Mouse (Mus musculus): Measurements from ENCODE around the gene Acox3.
"Not testable (repeated sequence)": the region's sequence is repeated elsewhere in the genome, so short reads cannot be mapped to it uniquely, and the experiment has no call there.

Acox3 gene

DNA sequence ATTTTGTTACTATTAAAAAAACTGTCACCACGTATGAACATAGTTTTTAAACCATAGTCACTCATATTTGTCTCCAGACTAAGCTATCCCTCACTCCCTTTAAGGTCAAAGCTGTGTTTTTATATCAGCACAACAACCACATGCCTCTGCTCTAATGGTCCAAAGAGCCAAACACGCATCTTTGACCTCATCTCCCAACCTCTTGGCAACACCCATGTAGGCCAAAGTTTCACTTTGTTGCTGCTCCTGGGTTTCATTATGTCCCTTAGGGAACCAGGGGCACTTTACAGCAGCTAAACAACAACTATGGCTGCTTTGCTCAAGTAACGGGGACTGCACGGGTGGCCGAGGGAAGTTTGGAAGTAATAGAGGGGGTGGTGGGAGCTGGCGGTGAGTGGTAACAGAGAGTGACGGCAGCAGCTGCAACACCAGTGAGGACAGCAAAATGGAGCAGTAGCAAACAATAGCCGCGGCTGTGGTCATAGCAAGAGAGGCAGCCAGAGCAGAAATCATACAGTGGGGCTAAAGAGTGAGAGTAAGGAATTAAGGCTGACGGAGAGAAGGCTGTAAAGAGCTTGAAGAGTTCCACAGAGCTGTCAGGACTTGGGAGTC is 6.3 kb upstream of the Acox3 start:
- DNase-seq (ENCODE audit: low read depth): no peak

DNA sequence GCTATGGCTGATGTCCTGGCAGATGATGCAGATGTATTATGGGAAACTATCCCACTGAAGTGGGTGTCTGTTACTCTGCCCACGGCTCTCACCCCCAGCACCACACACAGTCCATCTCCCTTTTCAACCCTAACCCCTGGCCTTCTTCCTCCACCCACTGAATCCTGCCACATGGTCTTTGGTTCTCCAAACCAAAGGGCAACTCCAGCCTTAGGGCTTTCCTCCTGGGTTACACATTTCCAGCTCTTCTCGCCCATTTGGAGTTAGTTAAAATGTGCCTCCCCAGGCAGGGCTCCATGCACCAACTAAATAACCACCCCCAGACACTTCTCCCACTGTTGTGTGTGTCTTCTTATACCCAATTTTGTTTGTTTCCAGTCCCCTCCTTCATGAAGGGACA is 4.4 kb upstream of the Acox3 start:
- no peak for DNase-seq (ENCODE audit: low read depth)

DNA sequence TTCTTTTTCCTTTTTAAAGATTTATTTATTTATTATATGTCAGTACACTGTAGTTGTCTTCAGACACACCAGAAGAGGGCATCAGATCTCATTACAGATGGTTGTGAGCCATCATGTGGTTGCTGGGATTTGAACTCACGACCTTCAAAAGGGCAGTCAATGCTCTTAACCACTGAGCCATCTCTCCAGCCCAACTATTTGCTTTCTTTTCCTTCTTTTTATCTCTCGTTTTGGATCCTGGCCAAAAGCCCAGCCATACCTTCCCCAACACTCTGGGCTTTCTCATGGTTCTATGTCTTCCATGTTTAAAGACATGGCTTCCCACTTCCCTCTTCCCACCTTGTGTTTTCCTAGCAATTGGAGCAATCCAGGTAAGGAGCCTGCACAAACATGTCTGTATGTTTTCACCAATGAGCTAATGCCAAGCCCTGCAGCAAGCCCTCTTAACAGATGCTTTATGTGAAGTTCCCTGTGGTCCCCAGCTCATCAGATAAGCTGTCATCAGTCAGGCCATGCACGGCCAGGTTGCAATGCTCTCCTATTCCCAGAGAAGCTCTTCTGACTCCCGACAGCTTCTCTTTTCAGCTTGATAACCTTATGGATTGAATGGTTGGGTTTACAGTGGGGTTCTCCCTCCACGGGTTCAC is 3.5 kb upstream of the Acox3 start:
- no peak for DNase-seq (ENCODE audit: low read depth)

DNA sequence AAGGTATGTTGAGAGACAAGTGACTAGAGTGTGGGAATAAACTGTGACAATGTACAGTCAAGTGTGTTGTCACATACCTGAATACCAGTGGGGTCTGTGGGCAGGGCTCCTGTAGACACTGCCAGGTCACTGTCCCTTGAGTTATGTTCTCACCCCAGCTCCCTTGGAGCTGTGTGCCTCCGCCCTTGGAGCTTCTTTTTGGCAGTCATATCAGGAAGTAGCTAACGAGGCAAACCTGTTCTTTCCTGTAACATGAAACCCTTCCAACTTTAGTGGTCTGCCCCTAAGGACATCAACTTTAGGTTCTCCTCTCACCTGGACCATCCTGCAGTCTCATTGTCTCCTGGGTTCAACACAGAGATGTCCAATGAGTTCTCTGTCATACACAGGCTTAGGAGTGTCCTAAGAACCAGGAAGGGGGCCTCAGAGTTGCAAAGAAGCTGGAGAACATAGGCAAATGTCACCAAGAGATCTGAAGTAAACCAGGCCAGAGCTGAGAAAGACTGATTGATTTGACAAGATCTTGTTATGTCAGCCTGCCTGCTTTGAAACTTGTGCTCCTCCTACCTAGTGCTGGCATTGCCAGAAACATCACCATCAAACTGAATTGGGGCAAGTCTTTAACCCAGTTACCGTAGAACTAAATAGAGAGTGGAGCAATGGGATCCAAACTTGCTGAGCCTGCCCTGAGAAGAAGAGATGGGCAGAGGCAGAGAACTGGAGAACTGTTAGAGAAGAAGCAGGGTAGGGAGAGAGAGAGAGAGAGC is 2.5 kb upstream of the Acox3 start:
- DNase-seq (ENCODE audit: low read depth): no peak

DNA sequence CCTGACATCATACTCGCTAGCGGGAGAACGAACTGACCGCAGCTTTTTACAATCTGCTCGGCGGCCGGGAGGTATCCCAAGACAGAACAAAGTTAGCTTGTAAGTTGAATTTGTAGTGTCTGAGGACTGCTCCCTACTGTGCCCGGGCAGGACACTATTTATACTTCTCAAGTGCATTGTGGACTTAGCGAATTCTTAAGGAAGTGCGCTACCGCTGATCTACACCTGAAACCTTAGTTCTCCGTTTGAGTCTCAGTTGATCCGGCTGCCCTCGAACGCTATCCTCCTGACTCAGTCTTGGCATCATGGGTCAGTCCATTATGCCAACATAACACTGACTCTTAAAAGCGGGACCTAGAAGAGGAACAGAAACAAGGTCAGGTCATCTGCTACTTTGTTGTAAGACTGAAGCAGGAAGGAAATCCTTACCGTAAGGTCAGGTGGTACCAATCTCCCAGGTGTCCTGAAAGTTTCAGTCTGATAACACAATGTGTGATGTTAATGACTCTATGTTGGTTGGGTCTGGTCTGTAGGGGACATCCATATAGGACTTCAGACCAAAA is 462 bp downstream of the Acox3 start:
- no peak for DNase-seq (ENCODE audit: low read depth)

DNA sequence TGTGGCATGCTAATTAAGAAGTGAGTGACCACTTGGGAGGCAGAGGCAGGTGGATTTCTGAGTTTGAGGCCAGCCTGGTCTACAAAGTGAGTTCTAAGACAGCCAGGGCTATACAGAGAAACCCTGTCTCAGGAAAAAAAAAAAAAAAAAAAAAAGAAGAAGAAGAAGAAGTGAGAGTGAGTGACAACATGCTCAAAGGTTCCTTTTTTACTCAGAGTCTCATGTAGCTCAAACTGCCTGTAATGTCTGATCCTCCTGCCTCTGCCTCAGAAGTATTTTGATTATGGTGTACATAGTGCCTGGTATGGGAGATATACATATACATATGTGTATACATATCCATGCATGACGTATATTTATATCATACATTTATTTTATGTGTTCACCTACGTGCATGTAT is 1.4 kb downstream of the Acox3 start:
- DNase-seq (ENCODE audit: low read depth): not testable (repeated sequence)

DNA sequence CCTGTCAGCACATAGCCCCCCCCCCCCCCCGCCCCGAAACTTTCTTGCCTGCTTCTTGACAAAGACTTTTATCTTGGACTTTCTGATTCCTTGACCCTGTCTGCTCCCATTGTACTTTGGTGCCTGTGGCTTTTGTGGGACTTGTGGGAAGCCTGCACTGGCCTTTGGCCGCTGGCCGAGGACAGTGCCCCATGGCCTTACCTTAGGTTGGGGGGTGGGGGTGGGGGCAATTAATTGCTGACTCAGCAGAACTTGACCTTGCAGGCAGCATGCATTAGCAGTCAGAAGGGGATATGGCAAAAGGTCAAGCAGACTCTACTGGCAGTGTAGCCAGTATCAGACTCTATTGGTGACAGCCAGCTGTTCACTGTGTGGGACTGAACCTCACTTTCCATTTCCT is 8.7 kb downstream of the Acox3 start:
- DNase-seq (ENCODE audit: low read depth): no peak

DNA sequence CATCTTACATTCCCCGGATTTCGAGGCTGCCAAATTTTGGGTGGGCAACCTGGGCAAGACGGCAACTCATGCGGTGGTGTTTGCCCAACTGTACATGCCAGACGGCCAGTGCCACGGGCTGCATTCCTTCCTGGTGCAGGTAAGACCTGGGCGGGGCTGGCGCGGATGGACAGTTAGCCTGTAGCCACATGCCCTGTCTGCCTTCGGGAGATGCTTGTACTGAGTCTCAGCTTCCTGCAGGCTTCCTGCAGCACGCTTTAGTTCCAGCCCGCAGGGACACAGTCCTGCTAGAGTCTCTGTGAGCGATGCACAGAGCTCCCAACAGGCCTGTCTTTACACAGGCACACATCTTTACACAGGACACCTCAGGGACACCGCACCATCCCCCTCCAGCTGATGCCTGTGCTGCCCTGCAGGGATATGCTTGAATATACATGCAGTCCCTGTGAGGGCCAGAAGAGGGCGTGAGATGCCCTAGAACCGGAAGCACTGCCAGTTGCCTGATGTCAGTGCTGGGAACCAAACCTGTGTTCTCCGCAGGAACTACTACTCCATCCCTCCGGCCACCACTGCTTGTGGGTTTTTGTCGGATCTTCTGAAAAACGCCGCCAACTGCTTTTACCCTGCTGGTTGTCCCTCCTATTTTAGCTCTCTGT is 9.4 kb downstream of the Acox3 start:
- peak; percentile 42 for DNase-seq (ENCODE audit: low read depth)

DNA sequence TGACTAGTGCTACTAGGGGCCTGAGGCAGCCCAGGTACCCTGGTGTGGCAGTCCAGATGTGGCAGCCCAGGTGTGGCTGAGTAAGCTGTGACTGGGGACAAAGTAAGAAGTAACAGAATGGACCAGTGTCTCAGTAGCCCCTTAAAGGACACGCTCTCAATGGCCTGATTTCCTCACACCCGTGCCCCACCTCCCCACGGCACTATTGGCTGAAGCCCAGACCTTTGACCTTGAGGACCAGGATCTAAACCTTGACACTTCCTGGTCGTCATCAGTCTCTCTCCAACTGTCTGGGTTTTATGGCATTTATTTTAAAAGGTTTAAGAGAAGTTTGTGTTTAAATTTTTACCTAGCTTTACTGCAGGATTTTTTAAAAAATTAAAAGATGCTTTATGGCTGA is 10.0 kb downstream of the Acox3 start:
- no peak for DNase-seq (ENCODE audit: low read depth)

DNA sequence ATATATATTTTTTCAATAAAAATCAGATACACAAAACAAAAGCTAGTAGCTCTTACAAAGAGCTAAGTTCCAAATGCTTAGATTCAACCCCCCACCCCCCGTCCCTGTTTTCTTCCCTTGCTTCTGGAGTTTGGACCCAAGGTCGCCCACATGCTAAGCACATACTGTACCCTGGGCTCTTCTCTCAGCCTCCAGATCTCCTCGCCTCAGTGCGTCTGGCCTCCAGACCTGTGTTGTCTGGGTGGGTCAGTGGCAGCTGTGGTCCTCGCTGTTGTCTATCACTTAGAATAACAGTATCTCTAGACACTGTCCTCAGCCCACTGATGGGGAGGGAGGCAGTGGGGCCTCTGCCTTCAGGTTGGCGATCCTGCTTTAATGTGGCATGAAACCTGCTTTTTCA is 10.4 kb downstream of the Acox3 start:
- DNase-seq (ENCODE audit: low read depth): no peak

DNA sequence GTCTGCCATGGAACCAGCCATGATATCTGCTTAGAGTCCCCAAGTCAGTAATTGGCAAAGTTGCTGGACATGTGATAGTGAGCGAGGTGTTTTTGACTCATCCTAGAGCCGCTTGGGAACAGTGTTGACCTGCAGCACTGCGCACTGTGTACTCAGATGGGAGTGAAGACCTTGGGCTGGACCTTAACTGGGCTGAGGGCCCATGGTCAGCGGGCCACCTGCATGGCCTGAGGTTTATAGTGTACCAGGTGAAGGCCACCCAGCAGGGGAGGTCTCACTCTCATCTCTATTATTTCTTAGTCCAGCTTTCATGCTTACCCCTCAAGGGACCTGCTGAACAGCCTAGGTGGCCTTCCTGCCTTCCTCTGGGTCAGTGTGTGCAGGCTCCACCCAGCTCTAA is 11.9 kb downstream of the Acox3 start:
- DNase-seq (ENCODE audit: low read depth): no peak

DNA sequence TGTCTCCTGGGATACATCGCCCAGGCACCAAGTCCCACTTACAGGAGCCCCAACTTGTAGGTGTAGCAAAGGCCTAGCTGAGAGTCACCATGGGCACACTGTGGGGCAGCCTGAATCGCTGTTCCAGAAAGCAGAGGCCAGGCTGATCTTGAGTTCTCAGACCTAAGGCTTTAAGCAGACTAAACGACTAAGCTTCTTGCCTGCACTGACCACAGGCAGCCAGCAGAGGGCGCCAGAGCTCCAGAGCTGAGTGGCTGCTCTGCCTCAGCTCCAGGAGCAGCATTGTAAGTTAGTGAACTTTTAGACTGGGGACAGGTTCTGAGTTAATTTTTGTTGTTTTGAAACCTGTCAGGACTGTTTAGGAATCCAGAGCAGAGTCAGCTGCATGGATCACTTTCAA is 12.9 kb downstream of the Acox3 start:
- DNase-seq (ENCODE audit: low read depth): peak; percentile 79

DNA sequence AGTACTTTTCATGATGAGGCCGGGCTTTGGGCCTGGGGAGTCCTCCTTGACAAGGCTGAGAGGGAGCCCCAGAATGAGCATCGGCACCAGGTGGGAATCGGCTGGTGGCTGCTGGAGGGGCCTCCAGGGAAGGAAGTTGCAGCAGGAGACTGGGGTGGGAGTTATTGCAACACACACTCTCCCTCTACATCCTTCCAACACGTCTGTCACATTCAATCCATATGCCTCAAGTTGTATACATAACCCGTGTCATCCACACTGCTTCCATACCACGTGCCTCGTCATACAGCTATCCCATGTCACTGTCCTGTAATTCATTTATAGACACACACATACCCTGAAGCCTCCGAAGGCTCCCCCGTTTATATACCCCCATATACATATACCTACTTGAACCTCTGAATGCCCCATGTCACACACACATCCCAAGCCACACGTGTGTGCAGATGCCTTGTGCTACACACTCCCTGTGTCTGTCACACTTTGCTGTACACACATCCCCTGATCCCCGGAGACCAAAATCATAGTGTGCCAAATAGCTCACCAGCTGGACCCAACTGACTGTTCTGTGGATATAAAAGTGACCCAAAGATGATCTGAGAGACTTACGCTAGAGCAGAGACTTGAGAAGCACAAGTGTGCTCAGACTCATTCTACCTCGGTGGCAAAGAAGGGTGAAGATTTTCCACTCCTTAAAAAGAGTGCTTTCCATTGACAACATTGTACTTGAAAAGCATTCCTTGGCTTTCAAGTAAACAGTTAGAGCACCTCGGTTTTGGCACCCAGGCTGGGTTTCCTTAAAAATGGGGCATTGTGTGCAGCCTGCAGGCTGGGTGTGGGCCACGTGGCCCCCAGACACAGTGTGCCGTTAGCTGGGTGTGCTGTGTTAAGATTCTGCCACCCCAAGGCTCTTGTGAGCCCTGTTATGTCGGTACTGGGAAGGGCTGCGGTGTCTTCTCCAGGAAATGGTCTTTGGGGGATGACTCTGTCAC is 13.6 kb downstream of the Acox3 start:
- no peak for DNase-seq (ENCODE audit: low read depth)

DNA sequence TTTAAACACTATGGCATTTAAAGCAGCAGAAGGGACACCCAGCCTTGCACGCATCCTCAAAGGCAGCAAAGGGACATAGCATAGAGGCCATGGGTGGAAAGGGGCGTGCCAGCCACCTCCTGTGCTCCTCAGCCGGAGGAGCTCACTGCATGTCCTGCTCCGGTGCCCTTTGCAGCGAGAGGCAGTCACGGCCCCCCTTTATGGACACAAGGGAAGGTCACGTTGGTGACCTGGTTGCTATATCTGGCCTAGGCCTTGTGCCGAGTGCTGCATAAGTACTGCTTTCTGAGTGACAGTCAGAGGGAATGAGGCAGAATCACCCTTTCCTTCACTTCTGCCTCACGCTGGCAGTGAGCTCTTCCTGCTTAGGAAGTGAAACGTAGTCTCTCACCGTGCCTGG is 17.4 kb downstream of the Acox3 start:
- no peak for DNase-seq (ENCODE audit: low read depth)

DNA sequence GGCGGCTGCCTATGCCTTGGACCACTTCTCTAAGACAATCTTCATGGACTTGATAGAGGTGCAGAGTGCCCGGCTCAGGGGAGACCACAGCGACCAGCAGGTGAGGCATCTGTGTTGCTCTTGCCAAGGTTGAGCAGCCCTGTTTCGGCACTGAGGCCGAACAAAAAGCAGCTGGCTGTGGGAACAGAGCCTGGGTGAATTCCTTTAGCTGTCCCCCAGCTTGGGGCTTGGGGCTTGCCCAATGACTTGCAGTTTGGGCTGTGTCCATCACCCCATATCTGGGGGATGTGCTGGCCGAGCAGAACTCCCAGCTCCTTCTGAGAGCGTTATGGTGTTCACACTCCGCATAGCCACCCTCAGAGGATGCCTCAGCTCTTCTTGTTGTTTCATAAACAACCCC is 18.7 kb downstream of the Acox3 start:
- DNase-seq (ENCODE audit: low read depth): no peak

DNA sequence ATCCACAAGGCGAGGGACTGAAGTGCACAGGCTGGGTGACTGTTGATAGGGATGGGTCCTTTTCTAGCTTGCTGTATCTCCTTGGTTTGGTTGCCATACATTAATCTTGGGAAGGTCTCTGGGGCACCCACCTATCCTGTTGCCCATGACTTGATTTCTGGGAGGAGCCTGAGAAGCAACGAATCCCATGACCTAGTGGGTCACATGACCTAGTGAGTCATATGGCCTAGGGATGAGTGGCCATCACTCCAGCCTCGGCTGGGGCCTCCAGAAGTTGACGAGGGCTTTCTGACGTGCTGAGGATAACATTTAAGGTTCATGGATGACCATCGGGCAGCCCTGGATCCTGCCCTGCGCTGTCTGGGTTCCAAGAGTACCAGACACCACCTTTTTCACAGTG is 22.5 kb downstream of the Acox3 start:
- DNase-seq (ENCODE audit: low read depth): no peak

DNA sequence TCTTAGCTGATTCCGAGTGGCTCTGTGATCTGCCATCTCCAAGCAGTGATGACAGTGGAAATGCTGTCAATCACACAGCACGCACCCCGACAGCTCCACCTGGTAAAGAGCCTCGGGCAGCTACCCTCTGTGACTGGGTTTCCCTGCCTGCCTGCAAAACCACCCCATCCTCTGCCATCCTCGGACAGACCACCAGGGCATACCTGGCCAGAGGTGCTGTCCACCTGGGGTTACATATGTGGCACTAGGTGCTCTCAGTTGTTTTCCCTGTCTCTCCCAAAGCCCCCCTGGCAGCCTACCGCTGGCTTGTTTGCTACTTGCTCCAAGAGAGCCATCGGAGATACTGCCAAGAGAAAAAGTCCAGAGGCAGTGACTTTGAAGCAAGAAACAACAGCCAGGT is 24.0 kb downstream of the Acox3 start:
- DNase-seq (ENCODE audit: low read depth): no peak

DNA sequence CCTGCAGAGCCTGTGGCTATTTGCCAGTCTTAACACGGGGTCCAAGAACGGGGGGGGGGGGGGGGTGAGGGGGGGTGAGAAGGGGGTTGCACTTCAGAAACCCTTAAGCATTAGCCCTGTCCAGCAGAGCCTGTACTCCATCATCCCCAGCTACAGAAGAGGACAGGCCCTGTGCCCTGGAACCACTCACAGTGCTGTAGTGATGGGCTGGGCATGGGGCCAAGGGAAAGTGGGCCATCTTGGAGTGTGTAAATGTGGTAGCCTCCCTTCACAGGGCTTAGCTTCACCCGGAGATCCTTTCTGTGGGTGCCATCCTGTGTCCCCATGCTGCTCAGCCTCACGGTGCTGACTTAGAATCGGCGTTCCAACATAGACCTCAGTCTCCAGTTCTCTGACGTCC is 24.9 kb downstream of the Acox3 start:
- no peak for DNase-seq (ENCODE audit: low read depth)

DNA sequence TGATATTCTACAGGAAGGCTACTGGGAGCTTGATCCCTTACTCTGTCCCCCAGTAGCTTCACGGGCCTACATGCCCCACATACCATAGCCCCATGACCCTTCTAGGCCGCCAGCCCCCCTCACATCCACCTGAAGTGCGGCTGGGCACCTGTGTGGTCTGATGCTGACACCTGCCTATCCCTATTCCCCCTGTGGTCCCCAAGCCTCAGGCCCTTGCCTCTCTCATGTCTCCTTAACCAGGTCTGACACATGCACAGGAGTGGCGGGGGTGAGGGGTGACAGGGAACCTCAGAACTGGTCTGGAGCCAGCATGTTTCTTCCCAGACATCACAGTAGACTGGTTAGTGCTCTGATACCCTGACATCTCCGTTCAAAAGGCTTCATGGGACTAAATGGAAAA is 25.7 kb downstream of the Acox3 start:
- no peak for DNase-seq (ENCODE audit: low read depth)

DNA sequence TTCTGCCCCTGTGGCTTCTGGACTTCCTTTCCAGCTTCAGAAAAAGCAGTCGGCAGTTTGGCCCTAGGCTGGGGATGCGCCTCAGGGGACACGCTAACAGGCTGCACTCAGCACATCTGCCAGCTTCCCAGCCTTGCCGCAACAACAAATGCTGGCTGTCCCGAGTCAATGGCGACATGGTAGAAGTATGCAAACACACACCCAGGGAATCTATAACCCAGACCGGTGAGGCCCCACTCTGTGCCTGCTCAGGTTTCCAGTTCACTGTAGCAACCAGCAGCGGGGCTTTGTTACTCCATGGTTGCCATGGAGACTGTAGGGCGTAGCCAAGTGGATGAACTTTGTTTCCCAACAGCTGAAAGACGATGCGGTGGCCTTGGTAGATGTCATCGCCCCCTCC is 26.5 kb downstream of the Acox3 start:
- peak; percentile 35 for DNase-seq (ENCODE audit: low read depth)

DNA sequence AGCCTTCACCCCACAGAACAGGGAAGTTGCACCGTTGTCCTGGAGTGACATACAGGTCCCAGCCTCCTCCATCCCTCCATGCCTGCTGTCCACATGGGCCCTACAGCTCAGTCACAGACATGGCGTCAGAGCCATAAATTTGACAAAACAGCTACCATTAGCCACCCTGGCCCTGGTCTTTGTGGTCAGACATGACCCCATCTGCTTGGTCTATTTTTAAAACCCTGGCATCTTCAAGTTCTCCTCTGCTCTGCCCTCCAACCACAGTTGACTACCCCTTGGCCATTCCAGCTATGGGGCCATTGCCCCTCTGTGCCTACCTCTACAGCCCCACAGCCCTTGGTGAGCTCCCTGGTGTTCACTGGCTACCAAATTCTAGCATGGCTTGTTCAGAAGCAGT is 27.1 kb downstream of the Acox3 start:
- DNase-seq (ENCODE audit: low read depth): no peak

DNA sequence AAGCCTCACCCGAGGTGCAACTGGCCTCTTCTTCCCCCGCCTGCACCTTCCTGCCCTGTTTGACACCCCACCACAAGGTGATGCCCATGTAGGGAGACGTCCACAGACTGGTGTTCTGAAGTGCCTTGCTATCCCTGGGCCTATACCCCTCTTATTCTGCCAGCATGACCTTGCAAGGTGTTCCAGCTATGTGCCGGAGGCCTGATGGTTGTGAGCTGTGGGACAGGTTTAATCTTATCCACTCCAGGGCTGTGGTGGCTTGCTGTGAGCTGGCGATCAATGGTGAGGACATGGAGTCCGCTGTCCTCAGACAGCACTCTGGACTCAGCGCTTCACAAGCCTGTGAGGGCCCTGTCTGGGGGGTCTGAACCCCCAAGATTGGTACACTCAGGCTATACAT is 27.5 kb downstream of the Acox3 start:
- no peak for DNase-seq (ENCODE audit: low read depth)
